In the genomic region with DNA sequence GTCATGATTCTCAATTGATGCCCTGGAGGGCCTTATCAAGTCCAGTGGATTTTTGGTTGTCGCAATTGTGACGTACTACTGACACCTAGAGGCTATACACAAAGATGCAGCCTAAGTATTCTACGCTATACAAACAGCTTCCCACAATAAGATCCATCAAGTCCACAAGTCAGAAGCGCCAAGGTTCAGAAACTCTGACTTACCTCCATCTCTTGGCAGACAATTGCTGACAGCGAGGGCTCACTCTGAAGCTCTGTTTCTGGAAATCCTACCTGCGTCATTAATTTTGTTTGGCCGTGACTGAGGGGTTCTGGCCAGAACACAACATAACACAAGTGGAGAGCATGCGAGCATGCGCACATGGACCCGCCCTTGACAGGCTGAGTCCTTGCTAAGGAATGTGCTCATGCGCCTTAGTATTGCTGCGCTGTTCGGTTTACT, we compare ENCODE assay signal across 8 mouse cellular contexts. TPM values are rescaled to one million over a fixed set of nuclear protein-coding genes. Genes with fewer than 3 reads are reported as not detected.
DNase-seq lines count a peak whose midpoint lies in the region; ATAC-seq and TF ChIP-seq lines count a peak whose summit lies in the region.

No protein-coding gene starts in this region.

- dilution Hi-C loops in CH12.LX (cut with MboI; ENCODE audit: extremely low pct_ligation_motif_present, extremely low pct_unique_long_range_greater_than_20kb, low sequenced_read_pairs): no loop called here

- peak; percentile 65 to 93 for TF ChIP-seq CTCF in CH12.LX (conservative IDR thresholded peaks at IDR 0.05 in 1 of 2, IDR thresholded peaks at IDR 0.05 in 1 of 2; ENCODE audit: low read depth in 2 of 2, low read length in 2 of 2)
- TF ChIP-seq CTCF in brain, embryonic 14.5 days (IDR thresholded peaks at IDR 0.05; ENCODE audit: borderline replicate concordance, extremely low read depth, insufficient read depth, insufficient read length): peak; percentile 67; the same call in 1 of the 2 replicates
- peak; percentile 41 for TF ChIP-seq CTCF in liver, adult 2 months (IDR thresholded peaks at IDR 0.05; ENCODE audit: low read depth, low read length)
- no peak; the same call in 1 of the 2 replicates for TF ChIP-seq CTCF in testis, adult 2 months (IDR thresholded peaks at IDR 0.05; ENCODE audit: control insufficient read depth, insufficient read depth, insufficient replicate concordance, low read depth, low read length)

- H3K4me3 ChIP-seq in CH12.LX (replicated peaks in 1 of 3; ENCODE audit: low read depth in 2 of 3, low read length in 2 of 3, poor library complexity in 1 of 3): peak overlapping the region in 2 of 3 experiments; percentile 33 to 38
- H3K4me3 ChIP-seq in erythroblast, embryonic 14.5 days (replicated peaks): peak overlapping the region; percentile 51
- peak overlapping the region; percentile 52 for H3K4me3 ChIP-seq in heart, embryonic 10.5 days
- H3K4me3 ChIP-seq in kidney, embryonic 14.5 days (ENCODE audit: low read length): peak overlapping the region; percentile 26
- peak overlapping the region; percentile 18; the same call in 1 of the 2 replicates for H3K4me3 ChIP-seq in liver, adult 2 months (ENCODE audit: insufficient read depth, low read depth, low read length)
- H3K4me3 ChIP-seq in myocyte: peak overlapping the region; percentile 2
- H3K4me3 ChIP-seq in testis, adult 2 months (ENCODE audit: control insufficient read depth, low read depth, low read length): peak overlapping the region; percentile 50

- no peaks in the 10 kb centered on the region for H3K9me3 ChIP-seq in CH12.LX (replicated peaks; ENCODE audit: low read length)
- H3K9me3 ChIP-seq in erythroblast, embryonic 14.5 days (ENCODE audit: control insufficient read depth, low read length): no peaks in the 10 kb centered on the region
- no peaks in the 10 kb centered on the region for H3K9me3 ChIP-seq in heart, embryonic 10.5 days
- no peaks in the 10 kb centered on the region for H3K9me3 ChIP-seq in kidney, embryonic 14.5 days (ENCODE audit: control insufficient read depth, low read length)

- H3K9ac ChIP-seq in CH12.LX (ENCODE audit: insufficient read depth, low read depth): no peak overlapping the region
- no peak overlapping the region for H3K9ac ChIP-seq in kidney, embryonic 14.5 days (ENCODE audit: low read depth, low read length)
- no peak overlapping the region for H3K9ac ChIP-seq in liver, adult 2 months (ENCODE audit: low read depth, low read length)

- H3K4me2 ChIP-seq in CH12.LX (ENCODE audit: insufficient read depth, low read depth, poor library complexity, severe bottlenecking) (peak overlapping the region; percentile 77), myocyte (ENCODE audit: low read depth) (peak overlapping the region; percentile 93)
- H3K4me2 ChIP-seq in kidney, embryonic 14.5 days (replicated peaks; ENCODE audit: low read depth, low read length): peak overlapping the region; percentile 42

- H3K4me1 ChIP-seq in CH12.LX (ENCODE audit: control insufficient read depth in 1 of 2, insufficient read depth in 2 of 2): peaks cover 0 to 4% of the 10 kb centered on the region in 2 experiments; a peak in 1 of 4 replicates
- H3K4me1 ChIP-seq in erythroblast, embryonic 14.5 days (ENCODE audit: control insufficient read depth): peaks cover 39% of the 10 kb centered on the region
- H3K4me1 ChIP-seq in heart, embryonic 10.5 days: peaks cover 13% of the 10 kb centered on the region
- no peaks in the 10 kb centered on the region for H3K4me1 ChIP-seq in kidney, embryonic 14.5 days (ENCODE audit: control insufficient read depth, insufficient read depth, low read length)
- peaks cover 3% of the 10 kb centered on the region; the same call in 1 of the 2 replicates for H3K4me1 ChIP-seq in liver, adult 2 months (ENCODE audit: control insufficient read depth, insufficient read depth, low read length)
- H3K4me1 ChIP-seq in testis, adult 2 months (ENCODE audit: control insufficient read depth, insufficient read depth, low read length): no peaks in the 10 kb centered on the region

- in situ Hi-C loops in CH12.LX (cut with MboI; ENCODE audit: low pct_ligation_motif_present, low pct_unique_long_range_greater_than_20kb, low sequenced_read_pairs): loop anchor here (10.0 kb wide), 2 partner anchors 117 to 327 kb away; no protein-coding TSS in a partner anchor

- no peaks in the 10 kb centered on the region for H3K79me2 ChIP-seq in CH12.LX (replicated peaks; ENCODE audit: control insufficient read depth, extremely low read depth, insufficient read depth, poor library complexity, severe bottlenecking)
- H3K79me2 ChIP-seq in liver, adult 2 months (ENCODE audit: control insufficient read depth, insufficient read depth, low read length): no peaks in the 10 kb centered on the region
- H3K79me2 ChIP-seq in myocyte (ENCODE audit: control insufficient read depth, insufficient read depth): no peaks in the 10 kb centered on the region

- no peak for TF ChIP-seq EP300 in CH12.LX (IDR thresholded peaks at IDR 0.05; ENCODE audit: low read length)

- no peak overlapping the region for H3K27ac ChIP-seq in CH12.LX (ENCODE audit: insufficient read depth, low read depth)
- H3K27ac ChIP-seq in heart, embryonic 10.5 days: peak overlapping the region; percentile 59; the same call in 1 of the 2 replicates
- H3K27ac ChIP-seq in kidney, embryonic 14.5 days (ENCODE audit: low read depth, low read length): no peak overlapping the region
- H3K27ac ChIP-seq in liver, adult 2 months (replicated peaks; ENCODE audit: insufficient read depth, low read depth, low read length): no peak overlapping the region
- H3K27ac ChIP-seq in testis, adult 2 months (ENCODE audit: control insufficient read depth, insufficient read depth, low read depth, low read length): no peak overlapping the region; the same call in 1 of the 2 replicates

- H3K27me3 ChIP-seq in CH12.LX (replicated peaks) (no peaks in the 10 kb centered on the region), myocyte (ENCODE audit: control insufficient read depth, insufficient read depth, insufficient read length) (peaks cover 16% of the 10 kb centered on the region)
- no peaks in the 10 kb centered on the region for H3K27me3 ChIP-seq in erythroblast, embryonic 14.5 days (ENCODE audit: control insufficient read depth)
- no peaks in the 10 kb centered on the region for H3K27me3 ChIP-seq in heart, embryonic 10.5 days (ENCODE audit: insufficient read depth, poor library complexity, severe bottlenecking)
- no peaks in the 10 kb centered on the region for H3K27me3 ChIP-seq in kidney, embryonic 14.5 days (ENCODE audit: control insufficient read depth, insufficient read depth, low read length)
- no peaks in the 10 kb centered on the region for H3K27me3 ChIP-seq in liver, adult 2 months (ENCODE audit: control insufficient read depth, insufficient read depth, low read length)
- no peaks in the 10 kb centered on the region for H3K27me3 ChIP-seq in testis, adult 2 months (ENCODE audit: control insufficient read depth, insufficient read depth, low read length)

- H3K36me3 ChIP-seq in CH12.LX (replicated peaks in 1 of 2; ENCODE audit: control insufficient read depth in 1 of 2, insufficient read depth in 1 of 2, low read length in 1 of 2) (no peaks in the 10 kb centered on the region), myocyte (ENCODE audit: control insufficient read depth, insufficient read depth) (no peaks in the 10 kb centered on the region)
- H3K36me3 ChIP-seq in erythroblast, embryonic 14.5 days (ENCODE audit: control insufficient read depth): no peaks in the 10 kb centered on the region
- no peaks in the 10 kb centered on the region for H3K36me3 ChIP-seq in heart, embryonic 10.5 days
- no peaks in the 10 kb centered on the region for H3K36me3 ChIP-seq in kidney, embryonic 14.5 days (ENCODE audit: control insufficient read depth, insufficient read depth, low read length)
- no peaks in the 10 kb centered on the region for H3K36me3 ChIP-seq in liver, adult 2 months (ENCODE audit: control insufficient read depth, insufficient read depth, low read length)
- H3K36me3 ChIP-seq in testis, adult 2 months (ENCODE audit: control insufficient read depth, insufficient read depth, low read length): no peaks in the 10 kb centered on the region

- WGBS in heart, embryonic 10.5 days: 12% methylated on average over 13 of the region's 13 CpGs
- 18% methylated on average over 13 of the region's 13 CpGs for WGBS in kidney, embryonic 14.5 days
- WGBS in liver, adult 2 months: 41% methylated on average over 13 of the region's 13 CpGs

- no peak for TF ChIP-seq POLR2A in CH12.LX (IDR thresholded peaks at IDR 0.05; ENCODE audit: low read depth, low read length)
- no peak for TF ChIP-seq POLR2A in brain, embryonic 14.5 days (IDR thresholded peaks at IDR 0.05; ENCODE audit: borderline replicate concordance, extremely low read depth, insufficient read depth, insufficient read length, poor library complexity, severe bottlenecking)
- no peak for TF ChIP-seq POLR2A in liver, adult 2 months (IDR thresholded peaks at IDR 0.05; ENCODE audit: extremely low read depth, insufficient read depth, low read length)
- TF ChIP-seq POLR2A in myocyte (IDR thresholded peaks at IDR 0.05; ENCODE audit: insufficient read length, low read depth): no peak
- TF ChIP-seq POLR2A in testis, adult 2 months (IDR thresholded peaks at IDR 0.05; ENCODE audit: control insufficient read depth, low read depth, low read length): no peak

- no peak overlapping the region for H3ac ChIP-seq in myocyte (ENCODE audit: control insufficient read depth, insufficient read length)

- TF ChIP-seq RAD21 in CH12.LX (IDR thresholded peaks at IDR 0.05; ENCODE audit: low read depth, low read length): peak; percentile 98

- DNase-seq in CH12.LX (ENCODE audit: extremely low read depth): peak; percentile 70
- DNase-seq in brain, embryonic 14.5 days (ENCODE audit: low read depth): peak; percentile 92
- peak; percentile 90 for DNase-seq in heart, embryonic 10.5 days (ENCODE audit: low spot score)
- peak; percentile 52 for DNase-seq in liver, adult 2 months (ENCODE audit: extremely low read depth, low read depth, low spot score)

- ATAC-seq in kidney, embryonic 14.5 days (ENCODE audit: low FRiP score, low TSS enrichment): peak; percentile 94

RNA-seq across cellular contexts. Expression of a gene that starts 21.4 kb away (rescaled TPM):
- total RNA-seq in CH12.LX (2012; rRNA removed) (0.25 TPM in 2 replicates), CH12.LX (2014; rRNA removed) (1.4 and 1.8 TPM in 2 replicates)
- polyA plus RNA-seq in CH12.LX (2012; ENCODE audit: insufficient read length, low read depth) (2.3 and 2.5 TPM in 2 replicates), myocyte (2012; fragmentation: generic; extraction: Trizol) (0.53 TPM)
- 0.08 and 0.21 TPM in 2 replicates for polyA plus RNA-seq in brain, embryonic 14.5 days (2012; rRNA removed)
- polyA plus RNA-seq in erythroblast, embryonic 14.5 days (2012): not detected in 2 replicates
- 0.10 and 0.15 TPM in 2 replicates for polyA plus RNA-seq in heart, embryonic 10.5 days (2016; fragmentation: Nextera tagmentation; extraction: Ambion mirVana)
- 0.16 and 0.35 TPM in 2 replicates for polyA plus RNA-seq in kidney, embryonic 14.5 days (2014; fragmentation: Nextera tagmentation; extraction: Ambion mirVana)
- 9.6 and 15.9 TPM in 2 replicates for total RNA-seq in liver, adult 2 months (2014; rRNA removed)
- polyA plus RNA-seq in liver, adult 2 months (2012; rRNA removed): 4.2 and 7.0 TPM in 2 replicates
- 0.15 and 0.16 TPM in 2 replicates for polyA plus RNA-seq in testis, adult 2 months (2012; rRNA removed)

RNA-seq across cellular contexts. Expression of a gene that starts 21.5 kb away (rescaled TPM):
- total RNA-seq in CH12.LX (2012; rRNA removed): not detected in 2 replicates
- 0.08 TPM in 2 replicates for total RNA-seq in CH12.LX (2014; rRNA removed)
- polyA plus RNA-seq in CH12.LX (2012; ENCODE audit: insufficient read length, low read depth): 0.15 and 0.24 TPM in 2 replicates
- polyA plus RNA-seq in brain, embryonic 14.5 days (2012; rRNA removed): 0.09 and 0.19 TPM in 2 replicates
- not detected in 2 replicates for polyA plus RNA-seq in erythroblast, embryonic 14.5 days (2012)
- polyA plus RNA-seq in heart, embryonic 10.5 days (2016; fragmentation: Nextera tagmentation; extraction: Ambion mirVana): 0.38 and 0.42 TPM in 2 replicates
- 0.11 and 0.16 TPM in 2 replicates for polyA plus RNA-seq in kidney, embryonic 14.5 days (2014; fragmentation: Nextera tagmentation; extraction: Ambion mirVana)
- total RNA-seq in liver, adult 2 months (2014; rRNA removed): 0.07 and 0.09 TPM in 2 replicates
- polyA plus RNA-seq in liver, adult 2 months (2012; rRNA removed): not detected in 2 replicates
- 0.02 TPM for polyA plus RNA-seq in myocyte (2012; fragmentation: generic; extraction: Trizol)
- polyA plus RNA-seq in testis, adult 2 months (2012; rRNA removed): not detected in 2 replicates

RNA-seq across cellular contexts. Expression of a gene that starts 54.3 kb away (rescaled TPM):
- total RNA-seq in CH12.LX (2012; rRNA removed): not detected in 2 replicates
- not detected in 2 replicates for total RNA-seq in CH12.LX (2014; rRNA removed)
- not detected in 2 replicates for polyA plus RNA-seq in CH12.LX (2012; ENCODE audit: insufficient read length, low read depth)
- 0.05 and 0.08 TPM in 2 replicates for polyA plus RNA-seq in brain, embryonic 14.5 days (2012; rRNA removed)
- polyA plus RNA-seq in erythroblast, embryonic 14.5 days (2012): 0.04 TPM in 1 of 2 replicates, not detected in the other
- polyA plus RNA-seq in heart, embryonic 10.5 days (2016; fragmentation: Nextera tagmentation; extraction: Ambion mirVana): 0.07 TPM in 1 of 2 replicates, not detected in the other
- polyA plus RNA-seq in kidney, embryonic 14.5 days (2014; fragmentation: Nextera tagmentation; extraction: Ambion mirVana): 0.41 TPM in 1 of 2 replicates, not detected in the other
- 5.5 and 9.7 TPM in 2 replicates for total RNA-seq in liver, adult 2 months (2014; rRNA removed)
- polyA plus RNA-seq in liver, adult 2 months (2012; rRNA removed): 1.3 and 1.8 TPM in 2 replicates
- polyA plus RNA-seq in myocyte (2012; fragmentation: generic; extraction: Trizol): 0.02 TPM
- polyA plus RNA-seq in testis, adult 2 months (2012; rRNA removed): 0.14 TPM in 1 of 2 replicates, not detected in the other

Comparison
In these comparisons a context has a peak if more than half of its experiments do, and no peak if none do; other contexts are left out.
1. H3K4me2 ChIP-seq: peak in every context shown above with its lines; median percentile 93 in myocyte; 77 in CH12.LX; 42 in kidney, embryonic 14.5 days.
2. H3K4me3 ChIP-seq: peak in every context shown above with its lines; median percentile 52 in heart, embryonic 10.5 days; 51 in erythroblast, embryonic 14.5 days; 50 in testis, adult 2 months; 36 in CH12.LX; 26 in kidney, embryonic 14.5 days; 18 in liver, adult 2 months; 2 in myocyte.